Mouse (Mus musculus) brain, adult 10 weeks (tissue): ENCODE measurements around the gene Shisal2b. TPM values are rescaled to one million over a fixed set of nuclear protein-coding genes. Genes with fewer than 3 reads are reported as not detected.

Experiments used
- polyA plus RNA-seq: library from polyadenylated mRNA; stranded (reverse); fragments of 350-450 nt; fragmentation: Illumina TruSeq; extraction: RNeasy Lipid Tissue Mini Kit (QIAGEN cat#74804); gene quantifications from one replicate; pipeline ENCODE4 v1.2.3, GENCODE M21; 2015; ENCODE audit warnings: low read depth, low replicate concordance

Gene Shisal2b
- 0.59 TPM for polyA plus RNA-seq

GRCm38 (mm10) chr13:104863127-104863979 lies at the start of gene Shisal2b:
Gene Shisal2b, minus strand, starts transcription at chr13:104863893.

GRCm38 (mm10) chr13:104816635-104817571 lies 46.8 kb downstream of the Shisal2b start, which contains the start of gene Cwc27:
Gene Cwc27, minus strand, starts transcription at chr13:104817142.

Other genes starting within 250 kb of the Shisal2b start
- gene Srek1ip1, start 71.4 kb downstream of the Shisal2b start, polyA plus RNA-seq: 26.7 TPM
- 13.4 TPM for gene Cwc27, start 46.8 kb downstream of the Shisal2b start, polyA plus RNA-seq
- 146 TPM for gene Rgs7bp, start 191.0 kb upstream of the Shisal2b start, polyA plus RNA-seq
- not detected for gene 4933425L06Rik, start 218.2 kb upstream of the Shisal2b start, polyA plus RNA-seq